Mouse (Mus musculus): ENCODE results near the gene Ugt1a6a. TPM values are rescaled to one million over a fixed set of nuclear protein-coding genes. Genes with fewer than 3 reads are reported as not detected.
"Not testable (repeated sequence)": the region's sequence is repeated elsewhere in the genome, so short reads cannot be mapped to it uniquely, and the experiment has no call there.

The Ugt1a6a gene
- polyA plus RNA-seq, 1 experiment from 2014 or later: 6.7 TPM

DNA sequence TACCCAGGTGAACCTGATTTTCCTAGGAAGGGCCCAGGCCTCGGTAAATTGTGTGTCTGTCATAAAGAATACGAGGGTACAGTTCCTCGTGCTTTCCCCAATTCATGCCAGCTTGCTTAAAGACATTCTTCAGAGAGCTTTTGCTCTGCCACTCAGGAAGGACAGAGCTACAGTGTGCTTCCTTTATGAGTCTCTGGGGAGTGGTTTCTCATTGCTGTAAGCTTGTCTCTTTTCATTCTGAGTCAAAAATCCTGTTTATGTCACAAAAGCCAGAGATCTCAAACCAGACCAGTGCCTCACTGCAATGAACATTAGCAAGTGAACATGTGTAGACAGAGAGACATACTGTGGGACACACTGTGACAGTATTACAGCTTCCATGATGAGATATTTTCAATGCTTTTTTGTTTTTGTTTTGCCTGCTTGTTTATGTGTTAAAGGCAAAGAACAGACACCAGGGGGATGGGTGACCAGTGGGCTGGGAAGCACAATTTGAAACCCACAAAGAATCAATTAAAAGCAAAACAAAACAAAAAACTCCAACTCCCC, 627 bp upstream of the Ugt1a6a start:
- no peaks in the 10 kb centered on the region for H3K9me3 ChIP-seq (ENCODE audit: low read length)
- 38% methylated on average over 3 of the region's 3 CpGs for WGBS
- no peak overlapping the region for H3K4me3 ChIP-seq (ENCODE audit: low read length)

DNA sequence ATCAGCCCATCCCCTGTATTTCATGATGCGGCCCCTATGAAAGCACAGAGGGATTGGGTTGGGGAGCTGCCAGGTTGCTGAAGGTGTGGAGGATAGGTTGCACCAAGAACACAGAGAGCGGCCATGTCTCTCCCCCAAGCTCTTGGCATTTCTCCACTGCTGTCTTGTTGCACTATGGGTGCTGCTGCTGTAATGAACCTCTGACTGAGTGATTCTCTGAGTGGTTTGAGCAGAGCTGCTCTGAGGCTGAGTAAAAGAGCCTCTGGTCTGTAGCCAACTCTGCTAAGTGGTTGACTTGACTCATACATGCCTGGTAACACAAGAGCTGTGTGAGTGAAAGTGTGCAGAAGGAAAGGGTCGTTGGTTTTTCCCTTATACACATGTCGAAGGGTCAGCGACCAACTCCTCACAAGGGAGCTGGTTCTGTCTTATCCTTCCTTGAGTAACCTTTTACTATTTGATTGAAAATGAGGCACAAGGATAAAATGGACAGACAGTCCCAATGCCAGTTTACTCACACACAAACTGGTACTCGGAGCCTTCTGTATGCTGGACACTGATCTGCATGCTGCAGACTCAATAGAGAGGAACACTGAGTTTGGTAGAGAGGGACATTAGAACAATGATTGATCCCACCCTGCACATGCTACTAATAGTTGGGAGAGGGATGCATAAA, 758 bp downstream of the Ugt1a6a start:
- not testable (repeated sequence) for H3K9me3 ChIP-seq (ENCODE audit: low read length); ATAC-seq (ENCODE audit: low FRiP score, low TSS enrichment); H3K36me3 ChIP-seq (ENCODE audit: insufficient read depth, low read length); H3K27ac ChIP-seq (ENCODE audit: low read length); H3K27me3 ChIP-seq (ENCODE audit: insufficient read depth, low read length); H3K4me3 ChIP-seq (ENCODE audit: low read length); H3K4me2 ChIP-seq (replicated peaks; ENCODE audit: low read depth, low read length); H3K9ac ChIP-seq (replicated peaks; ENCODE audit: low read length)
- 86% methylated on average over 5 of the region's 6 CpGs for WGBS
- H3K4me1 ChIP-seq (ENCODE audit: insufficient read depth, low read length): peaks cover 13% of the 10 kb centered on the region

More for the DNA sequence above, 627 bp upstream of the Ugt1a6a start:
- no peaks in the 10 kb centered on the region for H3K27me3 ChIP-seq (ENCODE audit: insufficient read depth, low read length)
- H3K27ac ChIP-seq (ENCODE audit: low read length): peak overlapping the region; percentile 75
- peak; percentile 21; the same call in 1 of the 2 replicates for ATAC-seq (ENCODE audit: low FRiP score, low TSS enrichment)
- peaks cover 13% of the 10 kb centered on the region for H3K4me1 ChIP-seq (ENCODE audit: insufficient read depth, low read length)
- no peaks in the 10 kb centered on the region for H3K36me3 ChIP-seq (ENCODE audit: insufficient read depth, low read length)
- no peak overlapping the region for H3K4me2 ChIP-seq (replicated peaks; ENCODE audit: low read depth, low read length)
- H3K9ac ChIP-seq (replicated peaks; ENCODE audit: low read length): no peak overlapping the region

DNA sequence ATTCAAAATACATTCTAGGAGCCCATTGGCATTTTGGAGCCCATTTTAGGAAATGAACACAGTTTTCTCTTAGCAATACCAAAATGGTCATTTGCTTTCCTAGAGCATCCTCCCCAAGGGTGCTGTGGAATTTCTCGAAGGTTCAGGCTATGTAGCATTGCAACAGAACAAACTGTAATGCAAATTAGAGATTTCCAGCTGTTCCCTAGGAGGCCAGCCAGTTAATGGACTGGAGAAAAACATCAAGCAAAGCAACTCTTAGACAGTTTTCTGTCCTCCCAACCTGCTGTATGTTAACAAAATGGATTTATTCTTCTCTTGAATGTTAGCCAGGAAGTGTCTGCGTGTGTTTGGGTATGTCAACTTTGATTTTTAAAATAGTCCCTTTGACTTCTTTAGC, 2.0 kb downstream of the Ugt1a6a start:
- Histone ChIP-seq H3K9ac (replicated peaks; ENCODE audit: low read length) (no peak overlapping the region), H3K27ac (ENCODE audit: low read length) (no peak overlapping the region), H3K9me3 (ENCODE audit: low read length) (no peaks in the 10 kb centered on the region), H3K4me1 (ENCODE audit: insufficient read depth, low read length) (peaks cover 13% of the 10 kb centered on the region), H3K36me3 (ENCODE audit: insufficient read depth, low read length) (no peaks in the 10 kb centered on the region), H3K27me3 (ENCODE audit: insufficient read depth, low read length) (no peaks in the 10 kb centered on the region), H3K4me2 (replicated peaks; ENCODE audit: low read depth, low read length) (no peak overlapping the region), H3K4me3 (ENCODE audit: low read length) (no peak overlapping the region)
- ATAC-seq (ENCODE audit: low FRiP score, low TSS enrichment): no peak
- 45% methylated on average over 2 of the region's 2 CpGs for WGBS

DNA sequence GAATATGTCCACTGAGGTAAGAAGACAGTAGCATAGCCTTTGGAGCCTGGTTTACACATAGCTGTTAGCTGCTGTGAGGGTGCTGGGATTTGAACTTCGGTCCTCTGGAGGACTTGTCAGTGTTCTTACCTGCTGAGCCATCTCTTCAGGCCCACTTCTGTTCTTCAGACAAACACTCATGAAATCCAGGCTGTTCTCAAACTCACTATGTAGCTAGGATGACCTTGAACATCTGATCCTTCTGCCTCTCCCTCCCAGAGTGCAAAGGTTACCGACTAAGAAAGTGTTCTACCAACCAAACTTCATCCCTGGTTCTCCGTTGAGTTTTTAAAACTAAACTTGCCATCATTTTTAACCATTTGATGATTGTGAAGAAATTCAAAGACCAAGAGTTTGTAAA, 2.7 kb downstream of the Ugt1a6a start:
- Histone ChIP-seq H3K36me3 (ENCODE audit: insufficient read depth, low read length) (no peaks in the 10 kb centered on the region), H3K9ac (replicated peaks; ENCODE audit: low read length) (no peak overlapping the region), H3K4me3 (ENCODE audit: low read length) (no peak overlapping the region), H3K27me3 (ENCODE audit: insufficient read depth, low read length) (no peaks in the 10 kb centered on the region), H3K9me3 (ENCODE audit: low read length) (no peaks in the 10 kb centered on the region), H3K4me1 (ENCODE audit: insufficient read depth, low read length) (peaks cover 13% of the 10 kb centered on the region), H3K27ac (ENCODE audit: low read length) (no peak overlapping the region), H3K4me2 (replicated peaks; ENCODE audit: low read depth, low read length) (no peak overlapping the region)
- ATAC-seq (ENCODE audit: low FRiP score, low TSS enrichment): no peak
- 84% methylated on average over 3 of the region's 3 CpGs for WGBS

GRCm38 (mm10) chr1:88138145-88138544, 3.5 kb downstream of the Ugt1a6a start:
- Histone ChIP-seq H3K4me3 (ENCODE audit: low read length) (no peak overlapping the region), H3K27me3 (ENCODE audit: insufficient read depth, low read length) (no peaks in the 10 kb centered on the region), H3K4me1 (ENCODE audit: insufficient read depth, low read length) (peaks cover 13% of the 10 kb centered on the region), H3K9ac (replicated peaks; ENCODE audit: low read length) (no peak overlapping the region), H3K36me3 (ENCODE audit: insufficient read depth, low read length) (no peaks in the 10 kb centered on the region), H3K9me3 (ENCODE audit: low read length) (no peaks in the 10 kb centered on the region), H3K4me2 (replicated peaks; ENCODE audit: low read depth, low read length) (no peak overlapping the region), H3K27ac (ENCODE audit: low read length) (no peak overlapping the region)
- 87% methylated on average over 1 of the region's 1 CpGs for WGBS
- ATAC-seq (ENCODE audit: low FRiP score, low TSS enrichment): no peak

GRCm38 (mm10) chr1:88140492-88140891, 5.9 kb downstream of the Ugt1a6a start:
- WGBS: 42% methylated on average over 1 of the region's 1 CpGs
- H3K4me1 ChIP-seq (ENCODE audit: insufficient read depth, low read length); H3K27ac ChIP-seq (ENCODE audit: low read length); H3K9me3 ChIP-seq (ENCODE audit: low read length); H3K4me2 ChIP-seq (replicated peaks; ENCODE audit: low read depth, low read length); H3K36me3 ChIP-seq (ENCODE audit: insufficient read depth, low read length); H3K9ac ChIP-seq (replicated peaks; ENCODE audit: low read length); H3K27me3 ChIP-seq (ENCODE audit: insufficient read depth, low read length); H3K4me3 ChIP-seq (ENCODE audit: low read length): not testable (repeated sequence)
- ATAC-seq (ENCODE audit: low FRiP score, low TSS enrichment): peak; percentile 83

DNA sequence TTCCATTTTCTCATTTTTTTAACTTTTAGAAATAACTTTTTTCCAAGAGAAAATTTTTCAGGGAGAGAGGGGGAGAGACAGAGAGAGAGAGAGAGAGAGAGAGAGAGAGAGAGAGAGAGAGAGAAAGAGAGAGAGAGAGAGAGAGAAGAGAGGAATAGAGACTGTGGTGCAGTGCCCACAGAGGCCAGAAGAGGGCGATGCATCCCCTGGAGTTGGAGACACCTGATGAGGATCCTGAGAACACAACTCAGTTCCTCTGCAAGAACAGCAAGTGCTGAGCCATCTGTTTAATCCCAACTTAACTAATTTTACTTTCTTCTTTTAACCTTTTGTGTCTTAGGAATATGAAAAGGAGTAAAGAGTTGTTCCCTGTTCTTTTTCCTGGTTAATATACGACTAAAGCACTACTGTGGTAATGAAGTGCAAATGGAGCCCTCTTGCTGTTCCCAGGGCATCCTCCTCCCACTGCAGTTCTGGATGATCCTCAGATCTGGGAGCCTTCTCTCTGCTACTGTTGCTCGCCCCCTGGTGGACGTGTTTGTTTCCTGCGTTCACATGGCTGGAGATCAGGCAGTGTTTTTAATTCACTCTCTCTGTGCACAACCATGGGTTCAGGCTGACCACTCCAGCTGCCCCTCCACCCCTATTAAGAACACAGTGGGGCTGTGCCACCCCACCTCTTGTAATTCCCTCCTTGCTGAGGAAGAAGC, 9.5 kb downstream of the Ugt1a6a start:
- peak; percentile 63; the same call in 1 of the 2 replicates for ATAC-seq (ENCODE audit: low FRiP score, low TSS enrichment)
- H3K4me3 ChIP-seq (ENCODE audit: low read length); H3K4me2 ChIP-seq (replicated peaks; ENCODE audit: low read depth, low read length); H3K27me3 ChIP-seq (ENCODE audit: insufficient read depth, low read length); H3K4me1 ChIP-seq (ENCODE audit: insufficient read depth, low read length); H3K9me3 ChIP-seq (ENCODE audit: low read length); H3K36me3 ChIP-seq (ENCODE audit: insufficient read depth, low read length); H3K27ac ChIP-seq (ENCODE audit: low read length); H3K9ac ChIP-seq (replicated peaks; ENCODE audit: low read length): not testable (repeated sequence)
- 2% methylated on average over 4 of the region's 5 CpGs for WGBS

DNA sequence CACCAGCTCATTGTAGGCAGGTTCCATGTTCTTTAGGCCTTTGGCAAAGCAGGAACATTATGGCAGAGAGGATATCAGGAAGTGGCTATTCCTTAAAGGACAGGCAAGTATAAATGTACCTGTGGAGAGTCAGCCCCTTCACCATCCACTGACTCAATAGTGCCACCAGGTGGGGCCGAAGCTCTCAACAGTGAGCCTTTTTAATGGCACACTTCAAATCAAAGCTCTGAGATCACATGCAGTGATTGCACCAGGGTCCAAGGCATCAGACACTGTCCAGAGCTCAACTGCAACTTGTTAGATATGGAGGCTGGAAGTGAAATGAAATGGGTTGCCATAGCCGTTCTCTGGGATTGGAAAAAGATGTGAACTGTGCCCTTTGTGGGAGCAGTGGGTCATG, 10.7 kb downstream of the Ugt1a6a start:
- H3K4me3 ChIP-seq (ENCODE audit: low read length); H3K9me3 ChIP-seq (ENCODE audit: low read length); H3K27me3 ChIP-seq (ENCODE audit: insufficient read depth, low read length); H3K9ac ChIP-seq (replicated peaks; ENCODE audit: low read length); H3K4me2 ChIP-seq (replicated peaks; ENCODE audit: low read depth, low read length); H3K36me3 ChIP-seq (ENCODE audit: insufficient read depth, low read length); H3K27ac ChIP-seq (ENCODE audit: low read length); H3K4me1 ChIP-seq (ENCODE audit: insufficient read depth, low read length); ATAC-seq (ENCODE audit: low FRiP score, low TSS enrichment): not testable (repeated sequence)
- 65% methylated on average over 2 of the region's 2 CpGs for WGBS

DNA sequence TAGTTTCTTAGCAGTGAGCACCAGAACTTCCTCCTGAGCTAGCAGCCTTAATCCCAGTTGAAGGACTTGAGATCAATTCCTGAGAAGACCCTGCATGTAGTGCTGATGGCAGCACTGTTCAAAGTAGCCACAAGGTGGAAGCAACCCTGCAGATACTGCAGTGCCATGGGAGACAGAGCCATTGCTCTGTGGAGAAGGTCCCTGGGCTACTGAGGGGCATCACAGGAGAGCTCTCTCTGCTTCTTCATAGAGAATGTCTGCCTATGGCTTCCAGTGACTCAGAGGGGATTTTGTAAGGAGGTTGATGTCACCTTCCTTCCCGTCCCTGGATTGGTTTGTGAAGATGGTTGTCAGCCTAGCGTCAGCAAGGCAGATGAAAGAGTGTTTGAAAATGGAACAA, 15.5 kb downstream of the Ugt1a6a start:
- not testable (repeated sequence) for ATAC-seq (ENCODE audit: low FRiP score, low TSS enrichment); H3K4me2 ChIP-seq (replicated peaks; ENCODE audit: low read depth, low read length); H3K9me3 ChIP-seq (ENCODE audit: low read length); H3K4me1 ChIP-seq (ENCODE audit: insufficient read depth, low read length); H3K4me3 ChIP-seq (ENCODE audit: low read length); H3K36me3 ChIP-seq (ENCODE audit: insufficient read depth, low read length); H3K9ac ChIP-seq (replicated peaks; ENCODE audit: low read length); H3K27ac ChIP-seq (ENCODE audit: low read length); H3K27me3 ChIP-seq (ENCODE audit: insufficient read depth, low read length)
- WGBS: 82% methylated on average over 2 of the region's 2 CpGs

DNA sequence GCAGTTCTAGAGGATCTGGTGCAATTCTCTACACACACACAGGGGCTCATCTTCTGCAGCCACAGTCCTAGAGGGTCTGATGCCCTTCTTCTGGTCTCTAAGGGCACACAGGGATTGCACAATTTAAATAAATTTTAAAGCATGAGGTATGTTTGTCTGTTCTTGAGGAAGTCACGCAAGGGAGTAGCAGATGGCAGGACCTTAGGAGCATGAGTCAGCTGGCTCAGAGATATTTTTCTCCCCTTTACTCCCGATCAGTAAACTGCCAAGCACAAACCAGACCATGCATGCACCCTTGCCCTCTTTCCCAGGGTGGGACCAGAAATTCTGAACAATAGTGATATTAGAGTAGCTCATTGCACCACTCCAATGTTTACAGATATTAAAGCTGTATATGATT, 23.8 kb downstream of the Ugt1a6a start:
- Histone ChIP-seq H3K4me2 (replicated peaks; ENCODE audit: low read depth, low read length) (no peak overlapping the region), H3K27me3 (ENCODE audit: insufficient read depth, low read length) (no peaks in the 10 kb centered on the region), H3K9ac (replicated peaks; ENCODE audit: low read length) (no peak overlapping the region), H3K4me1 (ENCODE audit: insufficient read depth, low read length) (no peaks in the 10 kb centered on the region), H3K27ac (ENCODE audit: low read length) (no peak overlapping the region), H3K9me3 (ENCODE audit: low read length) (no peaks in the 10 kb centered on the region), H3K36me3 (ENCODE audit: insufficient read depth, low read length) (no peaks in the 10 kb centered on the region), H3K4me3 (ENCODE audit: low read length) (no peak overlapping the region)
- WGBS: 72% methylated on average over 2 of the region's 2 CpGs
- no peak for ATAC-seq (ENCODE audit: low FRiP score, low TSS enrichment)
